Mouse (Mus musculus) layer of hippocampus, adult 18-20 months (tissue): Measurements from ENCODE around the gene Git1. TPM values are rescaled to one million over a fixed set of nuclear protein-coding genes. Genes with fewer than 3 reads are reported as not detected.

ENCODE experiments used
- DNase-seq, 2 experiments: peaks; one replicate each; pipeline ENCODE4 v3.0.0; 2022; ENCODE audit warnings: low spot score in 2 of 2
- long read RNA-seq: library from polyadenylated mRNA; stranded (forward); transcript quantifications from one replicate; pipeline ENCODE4 v2.0.0, GENCODE M21; 2021
- total RNA-seq, 2 experiments: library from RNA; stranded (reverse); gene quantifications; 2 replicates each; pipeline ENCODE4 v1.2.3; 2021

Gene Git1
- total RNA-seq = 100 to 1,000 TPM; 304 to 343 TPM
- long read RNA-seq, transcript Git1-201 (20 exons, 3,512 nt) = major isoform, 550 of 712 reads
- long read RNA-seq, transcript Git1-202 (19 exons, 3,476 nt) = minor isoform, 44 of 712 reads
- long read RNA-seq, partial matches to known transcripts = 76 of 712 reads
- long read RNA-seq, other reads (novel, unspliced or antisense) = 42 of 712 reads

DNA sequence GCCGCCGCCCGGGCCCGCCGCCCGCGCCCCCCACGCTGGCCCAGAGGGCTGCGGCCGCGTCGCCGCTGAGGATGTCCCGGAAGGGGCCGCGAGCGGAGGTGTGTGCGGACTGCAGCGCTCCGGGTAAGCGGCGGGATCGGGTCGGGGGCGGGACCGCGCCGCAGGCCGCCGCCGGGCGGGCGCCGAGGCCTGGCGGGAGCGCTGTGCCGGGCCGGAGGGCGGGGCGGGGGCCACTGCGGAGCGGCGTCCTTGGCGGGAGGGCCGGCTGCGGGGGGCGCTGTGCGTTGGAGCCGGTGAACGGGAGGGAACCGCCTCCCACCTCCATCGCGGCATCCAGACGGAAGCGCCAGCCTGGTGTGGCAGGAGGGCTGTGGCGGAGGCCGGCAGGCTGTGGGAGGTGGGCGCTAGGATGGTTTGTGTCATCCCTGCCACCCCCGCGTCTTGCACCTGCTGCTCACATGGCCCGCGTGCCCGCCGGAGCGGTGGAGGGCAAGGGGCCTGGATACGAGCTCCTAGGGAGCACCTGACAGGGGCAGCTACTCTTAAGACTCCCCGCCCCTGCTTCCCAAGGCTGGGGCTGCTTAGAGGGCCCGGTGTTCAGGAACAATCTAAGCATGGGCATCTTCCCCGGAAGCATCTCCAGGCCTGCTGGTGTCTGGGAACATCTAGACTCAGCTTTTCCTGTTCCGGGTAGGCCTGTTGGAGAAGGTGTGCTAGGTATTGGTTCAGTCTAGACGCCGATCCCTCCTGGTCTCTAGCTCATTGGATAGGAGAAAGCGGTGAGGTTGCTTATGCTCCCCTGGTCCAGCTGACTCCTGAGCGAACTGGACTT is at the start of gene Git1:
Gene Git1 (plus strand): TSS at position 51 of the 832 bp plus-strand sequence.
- DNase-seq = peak in 1 of 2 experiments; percentile 73

DNA sequence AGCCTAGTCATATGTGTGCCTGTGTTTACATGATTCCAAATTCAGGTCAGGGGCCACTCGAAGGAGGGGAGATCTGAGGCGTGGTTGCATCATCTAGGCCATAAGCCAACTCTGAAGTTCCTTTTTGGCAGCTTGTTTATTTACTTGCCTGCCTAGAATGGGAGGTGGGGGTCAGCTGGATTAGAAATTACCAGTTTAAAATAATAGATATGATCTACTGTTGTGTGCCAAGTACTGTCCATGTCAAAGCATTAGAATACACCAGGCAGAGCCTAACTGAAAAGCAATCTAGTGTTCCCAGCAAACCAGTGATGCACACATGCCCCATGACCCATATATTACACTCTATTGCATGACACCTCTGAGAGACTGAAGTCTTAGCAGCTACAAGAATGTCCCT is 48.4 kb upstream of the Git1 start:
- DNase-seq = no peak

DNA sequence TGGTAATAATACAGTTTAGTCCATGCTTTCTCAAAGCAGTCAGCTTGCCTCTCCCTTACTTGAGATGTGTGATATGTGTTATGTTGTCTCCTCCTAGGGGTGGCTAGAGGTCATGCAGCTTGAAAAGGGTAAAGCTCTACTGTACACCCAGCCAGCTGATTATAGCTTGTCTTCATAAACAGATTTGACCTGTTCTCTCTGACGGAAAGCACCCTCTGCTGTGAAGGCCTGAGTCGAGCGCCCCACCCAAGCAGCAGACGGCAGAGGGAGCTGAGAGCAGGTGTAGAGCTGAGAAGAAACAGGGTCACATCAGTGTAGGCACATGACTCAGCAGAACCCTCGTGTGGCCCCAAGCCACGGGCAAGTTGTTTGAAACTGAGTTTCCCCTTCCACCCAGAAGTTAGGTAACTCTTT is 46.7 kb upstream of the Git1 start:
- DNase-seq = peak in 1 of 2 experiments; percentile 66

DNA sequence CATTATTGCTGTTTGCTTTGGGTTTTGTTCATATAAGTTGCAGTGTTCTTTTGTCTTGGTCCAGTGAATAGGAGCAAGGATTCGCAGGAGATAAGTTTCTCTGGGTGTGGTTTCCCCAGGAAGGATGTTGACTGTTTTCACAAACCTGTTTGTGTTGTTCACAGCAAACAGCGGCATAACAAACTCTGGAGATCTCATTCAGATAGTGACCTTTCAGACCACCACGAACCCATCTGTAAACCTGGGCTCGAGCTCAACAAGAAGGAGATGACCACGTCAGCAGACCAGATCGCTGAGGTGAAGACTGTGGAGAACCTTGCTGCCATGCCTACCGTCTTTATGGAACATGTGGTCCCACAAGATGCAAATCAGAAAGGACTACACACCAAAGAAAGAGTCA is 44.1 kb upstream of the Git1 start:
- no peak for DNase-seq

DNA sequence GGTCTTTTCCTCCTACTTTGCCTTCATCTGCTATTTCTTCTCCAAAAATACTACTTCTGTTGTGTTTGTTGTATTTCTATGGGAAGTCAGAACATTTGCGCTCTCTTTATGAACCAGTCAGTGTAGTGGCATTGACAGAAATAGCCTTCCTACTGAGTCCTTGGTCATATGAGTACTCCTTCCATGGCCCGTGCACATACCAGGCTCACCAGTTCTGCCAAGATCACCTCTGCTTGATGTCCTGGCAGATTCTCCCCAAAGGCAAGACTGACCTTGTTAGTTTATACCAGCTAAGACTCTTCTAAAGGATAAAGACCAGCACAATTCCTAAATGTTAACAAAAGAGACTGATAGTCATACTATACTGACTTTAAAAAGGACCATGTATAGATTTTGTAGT is 41.7 kb upstream of the Git1 start:
- DNase-seq = no peak

DNA sequence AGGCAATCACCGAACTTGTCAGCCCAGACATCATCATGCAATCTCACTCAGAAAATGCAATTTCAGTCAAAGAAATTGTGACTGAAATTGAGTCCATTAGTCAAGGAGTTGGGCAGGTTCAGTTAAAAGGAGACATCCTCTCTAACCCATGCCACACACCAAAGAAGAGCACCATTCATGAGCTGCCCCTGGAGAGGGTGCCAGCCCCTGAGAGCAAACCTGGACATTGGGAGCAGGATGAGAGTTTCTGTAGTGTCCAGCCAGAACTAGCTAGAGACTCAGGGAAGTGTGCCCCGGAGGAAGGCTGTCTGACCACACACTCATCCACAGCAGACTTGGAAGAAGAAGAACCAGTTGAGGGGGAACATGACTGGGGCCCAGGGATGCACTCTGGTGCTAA is 40.0 kb upstream of the Git1 start:
- DNase-seq = no peak

DNA sequence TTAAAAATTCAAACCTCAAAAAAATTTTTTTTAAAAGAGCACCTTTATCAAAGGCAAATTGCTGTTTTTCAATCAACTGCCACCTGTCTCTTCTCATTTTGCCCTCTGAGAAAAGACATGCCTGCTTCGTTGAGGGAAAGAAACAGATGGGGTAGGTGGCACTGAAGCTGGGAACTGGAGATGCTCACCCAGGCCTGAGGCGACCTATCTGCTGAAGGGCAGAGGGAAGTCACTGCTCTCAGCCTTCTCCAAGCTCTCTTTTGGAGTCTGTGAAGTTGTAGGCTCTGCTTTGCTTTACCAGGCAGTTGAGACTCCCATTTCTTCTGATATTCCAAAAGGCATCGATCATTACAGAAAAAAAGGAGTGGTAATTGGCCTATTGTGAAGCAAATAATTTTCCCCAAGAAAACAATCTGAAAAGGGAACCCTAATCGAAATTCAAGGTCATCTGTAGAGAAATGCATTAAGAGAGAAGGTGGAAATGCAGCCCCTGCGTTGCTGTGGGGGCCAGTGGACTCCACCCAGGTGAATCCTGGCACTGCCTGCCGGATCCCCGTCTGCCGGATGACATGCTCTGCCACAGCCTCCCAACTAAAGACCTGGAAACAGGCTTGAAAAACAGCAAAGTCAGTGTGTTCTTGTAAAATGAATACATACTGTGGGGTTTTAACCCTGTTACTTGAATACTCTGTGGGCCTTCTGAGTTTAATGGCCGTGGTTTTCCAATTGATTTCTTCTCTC is 37.4 kb upstream of the Git1 start:
- DNase-seq = no peak

DNA sequence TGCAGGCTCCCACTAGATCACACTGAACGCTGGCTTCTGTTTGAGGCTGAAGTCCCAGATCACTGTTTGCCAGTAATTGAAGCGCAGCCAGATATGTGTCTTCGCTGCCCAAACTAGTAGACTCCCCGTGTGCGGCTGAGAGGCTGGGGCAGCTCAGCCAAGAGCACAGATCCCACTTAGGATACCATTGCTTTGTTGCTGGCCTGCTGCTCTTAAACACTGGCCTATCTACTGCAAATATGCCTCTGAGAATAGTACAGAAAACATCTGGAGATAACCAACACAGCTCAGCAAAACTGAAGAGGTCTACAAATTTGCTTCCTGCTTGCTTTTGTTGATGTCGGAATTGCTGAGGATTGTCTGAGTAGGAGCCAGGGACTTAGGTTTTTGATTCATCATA is 36.5 kb upstream of the Git1 start:
- DNase-seq = no peak

DNA sequence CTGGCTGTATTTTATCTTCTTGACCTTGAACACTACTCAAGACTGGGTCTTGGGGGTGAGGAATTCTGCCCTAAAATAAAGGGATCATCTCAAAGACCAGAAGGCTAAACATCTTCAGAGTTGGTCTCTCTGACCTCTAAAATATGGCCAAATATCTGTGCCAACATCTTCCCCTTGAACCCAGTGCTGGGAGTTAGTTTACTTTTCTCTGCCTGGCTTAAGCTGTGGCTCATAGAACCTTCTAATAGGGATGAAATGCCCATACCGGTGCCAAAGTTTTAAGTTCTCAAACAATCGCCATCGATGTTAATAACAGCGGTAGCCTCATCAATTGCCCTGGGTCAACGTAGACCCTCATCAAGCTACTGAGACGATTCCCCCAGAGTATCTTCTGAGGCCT is 31.5 kb upstream of the Git1 start:
- no peak for DNase-seq

DNA sequence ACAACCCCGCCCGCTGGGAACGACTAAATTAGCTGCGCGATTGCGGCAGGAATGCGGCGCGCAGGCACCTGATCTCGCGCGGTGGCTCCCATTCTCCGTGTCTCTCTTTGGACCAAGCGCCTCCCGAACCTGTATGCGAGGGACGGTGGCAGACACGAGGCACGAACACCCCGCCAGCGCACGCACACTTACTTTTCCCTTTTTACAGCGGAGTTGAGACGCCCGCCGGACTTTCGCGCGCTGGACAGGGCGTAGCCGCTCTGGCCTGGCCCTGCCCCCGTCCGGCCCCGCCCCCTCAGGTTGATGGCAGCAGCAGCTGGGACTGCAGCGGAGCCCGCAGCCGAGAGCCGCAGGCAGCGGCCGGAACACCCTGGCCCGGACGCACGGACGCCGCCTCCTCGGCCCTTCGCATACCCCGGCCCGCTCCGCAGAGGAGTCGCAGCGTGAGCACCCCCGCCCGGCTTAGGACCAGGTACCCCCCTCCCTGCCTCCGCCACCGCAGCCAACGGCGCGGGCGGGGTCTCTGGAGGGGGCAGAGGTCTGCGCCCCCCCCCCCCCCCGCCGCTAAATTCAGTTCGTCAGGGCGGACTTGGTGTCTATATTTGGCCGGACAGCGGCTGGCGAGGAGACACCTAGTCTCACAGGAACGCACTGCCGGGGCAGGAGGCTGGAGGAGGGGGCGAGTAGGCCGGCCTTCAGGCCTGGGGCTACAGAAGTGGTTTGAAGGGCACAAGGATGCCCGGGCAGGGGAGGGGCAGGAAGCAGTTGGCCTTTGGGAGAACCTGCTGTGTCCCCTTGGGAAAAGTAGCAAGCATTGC is 30.9 kb upstream of the Git1 start, which contains the start of gene Coro6:
Gene Coro6 (plus strand): TSS at position 129 of the 818 bp plus-strand sequence.
- peak in 1 of 2 experiments; percentile 34 for DNase-seq

DNA sequence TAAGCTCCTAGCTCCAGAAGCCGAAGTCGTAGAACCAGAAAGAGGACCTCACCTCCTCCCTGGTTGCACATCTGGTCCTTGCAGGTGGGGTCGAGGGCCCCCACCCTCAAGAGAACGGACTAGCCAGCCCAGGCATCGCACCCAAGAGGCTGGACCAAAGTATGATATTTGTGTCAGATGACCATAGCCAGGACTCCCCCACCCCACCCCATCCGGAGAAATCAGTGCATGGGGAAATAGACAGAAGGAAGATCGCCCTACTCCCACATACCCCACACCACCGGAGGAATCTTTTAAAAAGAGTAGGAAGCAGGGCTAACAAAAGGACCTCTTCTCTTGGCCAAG is 30.3 kb upstream of the Git1 start:
- DNase-seq = no peak

DNA sequence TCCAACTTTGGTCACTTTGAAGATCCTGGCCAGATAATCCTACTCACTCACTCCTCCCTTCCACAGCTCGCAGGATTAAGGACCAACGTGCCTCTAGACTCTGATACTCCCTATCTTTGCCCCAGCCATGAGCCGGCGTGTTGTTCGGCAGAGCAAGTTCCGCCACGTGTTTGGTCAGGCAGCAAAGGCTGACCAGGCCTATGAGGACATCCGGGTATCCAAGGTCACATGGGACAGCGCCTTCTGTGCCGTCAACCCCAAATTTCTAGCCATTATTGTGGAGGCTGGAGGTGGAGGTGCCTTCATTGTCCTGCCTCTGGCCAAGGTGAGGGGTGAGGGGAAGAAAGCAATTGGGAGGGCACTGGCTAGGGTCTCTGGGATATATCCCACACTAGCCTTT is 29.6 kb upstream of the Git1 start:
- DNase-seq = no peak

DNA sequence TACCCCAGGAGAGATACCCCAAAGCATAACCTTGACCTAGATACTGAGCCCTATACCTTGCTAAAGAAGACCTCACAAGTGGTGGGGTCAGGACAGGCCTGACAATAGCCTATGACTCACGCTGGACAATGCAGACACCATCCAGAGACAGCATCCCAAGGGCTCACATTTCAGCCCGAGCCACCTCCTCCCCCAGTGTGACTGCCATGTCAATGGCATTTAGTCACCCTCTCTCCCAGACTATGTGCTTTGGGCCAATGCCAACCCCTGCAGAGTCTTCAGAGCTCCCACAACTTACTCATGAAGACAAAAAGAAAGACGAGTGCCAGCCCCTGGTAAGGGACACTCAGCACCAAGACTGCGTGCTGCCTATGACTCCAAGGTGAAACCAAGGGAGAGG is 28.7 kb upstream of the Git1 start:
- DNase-seq = no peak

DNA sequence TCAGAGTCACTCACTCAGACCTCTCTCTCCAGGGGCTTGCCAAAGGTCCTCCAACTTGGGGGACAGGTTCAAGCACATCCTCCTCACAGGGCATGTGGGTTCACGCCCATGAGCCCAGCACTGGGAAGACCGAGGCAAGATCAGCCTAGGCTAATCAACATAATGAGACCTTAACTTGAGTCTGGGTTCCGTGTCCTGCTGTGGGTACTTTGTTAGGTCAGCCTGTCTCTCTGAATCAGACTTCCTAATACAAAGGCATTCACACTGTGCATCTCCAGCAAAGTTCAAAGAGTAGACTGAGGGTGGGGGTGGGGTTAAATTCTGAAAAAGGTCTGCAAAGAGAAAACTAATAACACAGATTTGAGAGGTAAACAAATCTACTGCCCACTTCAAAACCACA is 28.3 kb upstream of the Git1 start:
- DNase-seq = no peak

DNA sequence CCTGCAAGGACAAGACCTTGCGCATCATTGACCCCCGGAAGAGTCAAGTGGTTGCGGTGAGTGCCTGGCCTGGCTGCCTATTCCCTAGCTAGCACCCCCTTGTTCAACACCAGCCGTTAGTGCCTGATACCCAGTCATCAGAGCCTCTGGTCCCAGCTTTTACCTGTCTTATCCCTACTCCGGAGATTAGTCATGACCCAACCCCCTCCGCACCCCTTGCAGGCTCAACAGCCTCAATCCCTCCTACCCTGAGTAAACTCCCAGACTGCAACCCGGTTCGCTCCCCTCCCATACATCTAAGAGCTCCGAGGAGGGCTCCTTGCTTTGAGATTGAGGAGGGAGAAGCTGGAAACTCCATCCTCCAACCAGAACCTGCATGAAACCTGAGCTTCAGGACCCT is 26.8 kb upstream of the Git1 start:
- DNase-seq = no peak

DNA sequence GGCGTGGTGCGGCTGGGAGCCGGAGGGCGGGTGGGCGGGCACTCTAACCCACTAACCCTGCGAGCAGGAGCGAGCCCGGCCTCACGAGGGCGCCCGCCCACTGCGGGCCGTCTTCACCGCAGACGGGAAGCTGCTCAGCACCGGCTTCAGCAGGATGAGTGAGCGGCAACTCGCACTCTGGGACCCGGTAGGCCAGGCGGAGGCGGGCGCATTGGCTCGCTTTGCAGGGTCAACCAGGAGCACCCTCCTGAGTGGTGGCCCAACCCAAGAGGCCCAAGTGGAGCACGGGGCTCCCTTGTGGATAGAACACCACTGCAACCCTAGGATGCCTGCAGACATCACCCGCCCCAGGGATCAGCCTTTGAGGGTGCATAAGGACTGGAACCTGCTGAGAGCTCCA is 26.2 kb upstream of the Git1 start:
- DNase-seq = peak in 1 of 2 experiments; percentile 67

DNA sequence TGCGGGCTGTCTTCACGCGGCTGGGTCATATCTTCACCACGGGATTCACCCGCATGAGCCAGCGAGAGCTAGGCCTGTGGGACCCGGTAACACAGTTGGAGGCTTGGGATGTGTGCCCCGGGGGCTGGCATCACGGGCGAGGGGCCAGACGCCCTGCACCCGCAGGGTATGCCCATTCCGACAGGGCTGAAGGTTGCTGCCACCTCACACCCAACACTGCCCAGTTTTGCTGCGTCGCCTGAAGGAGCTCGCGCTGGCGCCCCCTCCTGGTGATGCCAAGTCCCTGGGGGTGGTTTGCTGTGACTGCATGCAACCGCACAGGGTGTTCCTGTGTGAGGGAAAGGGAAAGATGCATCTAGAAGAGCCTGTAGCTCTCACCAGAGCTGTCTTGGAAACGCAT is 25.6 kb upstream of the Git1 start:
- peak; percentile 69 to 82 for DNase-seq

DNA sequence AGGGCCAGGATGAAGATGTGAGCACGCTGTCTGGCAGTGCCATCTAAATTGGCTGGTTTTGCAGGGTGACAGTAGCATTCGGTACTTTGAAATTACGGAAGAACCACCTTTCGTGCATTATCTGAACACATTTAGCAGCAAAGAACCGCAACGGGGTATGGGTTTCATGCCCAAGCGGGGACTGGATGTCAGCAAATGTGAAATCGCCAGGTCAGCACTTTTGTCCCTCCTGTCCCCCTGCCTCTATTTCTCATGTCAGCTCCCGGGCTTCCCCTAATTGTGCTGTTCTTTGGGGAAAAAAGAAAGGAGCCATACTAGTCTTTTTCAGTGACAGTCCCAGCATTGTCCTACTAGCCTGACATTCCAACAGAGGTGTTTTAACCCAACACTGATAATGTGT is 25.0 kb upstream of the Git1 start:
- DNase-seq = no peak

DNA sequence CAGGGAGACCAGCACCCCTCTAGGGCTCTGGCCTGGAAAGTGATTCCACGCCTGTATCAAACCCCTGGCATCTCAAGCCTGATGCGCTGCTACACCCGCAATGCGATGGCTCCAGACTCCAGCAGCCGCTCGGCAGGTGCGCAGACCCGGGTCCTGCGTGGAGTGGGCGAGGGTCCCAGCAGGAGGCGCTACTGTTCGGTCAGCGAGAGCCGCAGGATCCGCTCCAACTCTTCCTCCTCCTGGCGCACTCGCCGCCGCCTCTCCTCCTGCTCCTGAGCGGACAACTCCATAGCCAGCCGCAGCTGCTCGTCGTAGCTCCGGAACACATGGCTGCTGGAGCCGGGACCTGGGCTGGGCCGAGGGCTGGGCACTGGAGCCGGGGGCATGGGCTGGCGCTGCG is 22.0 kb upstream of the Git1 start:
- no peak for DNase-seq

DNA sequence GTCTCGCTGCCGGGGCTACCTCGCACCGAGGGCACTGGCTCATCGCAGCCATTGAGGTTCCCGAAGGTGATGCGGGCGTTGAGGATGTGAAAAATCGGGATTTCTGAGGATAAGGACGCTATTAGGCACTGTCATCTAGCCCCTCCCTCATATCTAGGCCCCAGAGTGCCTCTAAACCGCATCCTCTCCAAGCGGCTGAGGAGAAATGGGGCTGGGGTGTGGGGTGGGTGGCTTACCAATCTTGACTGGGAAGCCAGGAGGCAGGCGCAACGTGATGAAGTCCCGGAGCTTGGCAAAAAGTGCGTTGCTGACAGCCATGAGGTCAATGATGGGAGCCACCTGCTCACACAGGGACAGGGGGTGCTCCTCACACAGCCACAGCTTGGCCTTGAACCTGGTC is 20.6 kb upstream of the Git1 start:
- no peak for DNase-seq

DNA sequence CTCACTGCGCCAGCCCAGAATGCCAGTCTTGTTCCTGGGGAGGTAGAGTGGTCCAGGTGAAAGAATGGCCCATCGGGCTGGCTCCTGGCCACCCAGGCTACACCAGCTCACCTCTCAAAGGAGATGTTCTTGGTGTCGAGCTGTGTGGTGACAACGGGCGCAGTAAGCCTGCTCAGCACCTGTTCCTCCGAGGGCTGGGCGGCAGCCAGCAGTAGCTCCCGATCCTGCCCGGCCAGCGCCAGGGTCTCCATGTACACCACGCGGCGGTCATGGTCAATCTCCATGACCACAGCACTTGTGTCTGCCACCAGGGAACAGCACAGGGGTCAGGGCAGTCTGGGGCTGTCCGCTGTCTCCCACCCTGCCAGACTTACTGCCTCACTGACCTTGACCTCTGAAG is 17.1 kb upstream of the Git1 start:
- no peak for DNase-seq
